Mouse (Mus musculus): ENCODE data around the gene Pik3r2.

DNA sequence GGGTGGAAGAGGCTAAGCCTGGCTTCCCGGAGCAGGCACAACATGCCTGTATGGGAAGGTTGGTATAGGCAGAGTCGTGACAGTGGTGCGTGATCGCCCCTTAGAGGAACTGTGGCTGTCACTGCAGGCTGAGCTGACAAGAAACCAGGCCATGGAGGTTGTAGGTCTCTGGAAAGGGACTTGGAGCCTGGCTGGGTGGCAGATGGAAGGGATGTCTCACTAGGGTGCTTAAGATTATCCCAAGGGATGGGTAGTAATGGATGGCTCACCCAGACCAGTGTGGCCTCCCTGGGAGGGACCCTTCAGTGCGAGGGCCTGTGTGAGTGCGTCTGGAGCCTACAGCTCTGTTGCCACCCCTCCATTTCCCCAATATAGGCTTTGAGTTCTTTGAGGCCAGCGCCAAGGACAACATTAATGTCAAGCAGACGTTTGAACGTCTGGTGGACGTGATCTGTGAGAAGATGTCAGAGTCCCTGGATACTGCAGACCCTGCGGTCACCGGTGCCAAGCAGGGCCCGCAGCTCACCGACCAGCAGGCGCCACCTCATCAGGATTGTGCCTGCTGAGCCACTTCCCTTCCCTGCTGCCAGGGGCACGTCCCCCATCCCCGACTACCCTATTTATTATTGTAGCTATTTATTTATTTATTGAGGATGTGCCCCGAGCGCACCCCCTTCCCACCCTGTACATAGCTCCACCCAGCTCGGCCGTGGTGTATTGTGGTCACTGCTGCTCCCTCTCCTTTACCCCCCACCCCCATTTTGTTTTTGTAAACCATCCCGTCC is 18.8 kb downstream of the Pik3r2 start:
- TF ChIP-seq FLI1 (IDR thresholded peaks at IDR 0.05; ENCODE audit: low read length) (no peak), GATA1 (IDR thresholded peaks at IDR 0.05; ENCODE audit: borderline replicate concordance, low read length) (no peak)
